Mouse (Mus musculus): ENCODE results near the gene Rtp4. TPM values are rescaled to one million over a fixed set of nuclear protein-coding genes. Genes with fewer than 3 reads are reported as not detected.

Rtp4 gene
- total and polyA plus RNA-seq, 2 experiments from 2014 or later, result 6.3 to 8.4 TPM

GRCm38 (mm10) chr16:23632681-23633080, 112.6 kb downstream of the Rtp4 start:
- Histone ChIP-seq H3K4me3 (ENCODE audit: low read depth, low read length) (no peak overlapping the region), H3K4me1 (ENCODE audit: insufficient read depth, low read length) (no peaks in the 10 kb centered on the region), H3K4me2 (ENCODE audit: low read depth, low read length, poor library complexity, severe bottlenecking) (no peak overlapping the region), H3K27ac (ENCODE audit: low read depth, low read length) (no peak overlapping the region), H3K36me3 (ENCODE audit: insufficient read depth, low read length) (no peaks in the 10 kb centered on the region), H3K9ac (replicated peaks; ENCODE audit: low read length, poor library complexity, severe bottlenecking) (no peak overlapping the region), H3K9me3 (ENCODE audit: low read length) (no peaks in the 10 kb centered on the region), H3K27me3 (ENCODE audit: insufficient read depth, low read length) (no peaks in the 10 kb centered on the region)
- WGBS, result 64% methylated on average over 2 of the region's 2 CpGs
- DNase-seq (ENCODE audit: low spot score) (no peak), ATAC-seq (ENCODE audit: low FRiP score) (no peak)
- TF ChIP-seq CTCF (IDR thresholded peaks at IDR 0.05), result peak; percentile 46

- DNase-seq (ENCODE audit: low spot score) (no peak), ATAC-seq (ENCODE audit: low FRiP score) (no peak)
- H3K4me2 ChIP-seq (ENCODE audit: low read depth, low read length, poor library complexity, severe bottlenecking), result no peak overlapping the region
- no peaks in the 10 kb centered on the region for H3K27me3 ChIP-seq (ENCODE audit: insufficient read depth, low read length)
- H3K36me3 ChIP-seq (ENCODE audit: insufficient read depth, low read length), result no peaks in the 10 kb centered on the region
- no peaks in the 10 kb centered on the region for H3K9me3 ChIP-seq (ENCODE audit: low read length)
- no peak overlapping the region for H3K4me3 ChIP-seq (ENCODE audit: low read depth, low read length)
- no peak for TF ChIP-seq CTCF (IDR thresholded peaks at IDR 0.05)
- no peak overlapping the region for H3K27ac ChIP-seq (ENCODE audit: low read depth, low read length)
- H3K9ac ChIP-seq (replicated peaks; ENCODE audit: low read length, poor library complexity, severe bottlenecking), result no peak overlapping the region
- WGBS, result 91% methylated on average over 5 of the region's 5 CpGs
- no peaks in the 10 kb centered on the region for H3K4me1 ChIP-seq (ENCODE audit: insufficient read depth, low read length)
Observed at GRCm38 (mm10) chr16:23653028-23653427, 132.9 kb downstream of the Rtp4 start.

- H3K4me1 ChIP-seq (ENCODE audit: insufficient read depth, low read length), result no peaks in the 10 kb centered on the region
- no peak overlapping the region for H3K27ac ChIP-seq (ENCODE audit: low read depth, low read length)
Observed at GRCm38 (mm10) chr16:23653479-23653878, 133.4 kb downstream of the Rtp4 start.

GRCm38 (mm10) chr16:23659597-23660531, 139.8 kb downstream of the Rtp4 start:
- Histone ChIP-seq H3K4me1 (ENCODE audit: insufficient read depth, low read length) (no peaks in the 10 kb centered on the region), H3K9ac (replicated peaks; ENCODE audit: low read length, poor library complexity, severe bottlenecking) (no peak overlapping the region), H3K36me3 (ENCODE audit: insufficient read depth, low read length) (no peaks in the 10 kb centered on the region), H3K27ac (ENCODE audit: low read depth, low read length) (no peak overlapping the region), H3K9me3 (ENCODE audit: low read length) (no peaks in the 10 kb centered on the region), H3K4me3 (ENCODE audit: low read depth, low read length) (no peak overlapping the region), H3K27me3 (ENCODE audit: insufficient read depth, low read length) (no peaks in the 10 kb centered on the region), H3K4me2 (ENCODE audit: low read depth, low read length, poor library complexity, severe bottlenecking) (no peak overlapping the region)
- ATAC-seq (ENCODE audit: low FRiP score), result no peak
- WGBS, result 66% methylated on average over 13 of the region's 13 CpGs
- no peak for DNase-seq (ENCODE audit: low spot score)
- TF ChIP-seq CTCF (IDR thresholded peaks at IDR 0.05), result no peak

More at GRCm38 (mm10) chr16:23653479-23653878, 133.4 kb downstream of the Rtp4 start:
- Histone ChIP-seq H3K9me3 (ENCODE audit: low read length) (no peaks in the 10 kb centered on the region), H3K36me3 (ENCODE audit: insufficient read depth, low read length) (no peaks in the 10 kb centered on the region), H3K4me2 (ENCODE audit: low read depth, low read length, poor library complexity, severe bottlenecking) (no peak overlapping the region), H3K27me3 (ENCODE audit: insufficient read depth, low read length) (no peaks in the 10 kb centered on the region), H3K4me3 (ENCODE audit: low read depth, low read length) (no peak overlapping the region), H3K9ac (replicated peaks; ENCODE audit: low read length, poor library complexity, severe bottlenecking) (no peak overlapping the region)
- DNase-seq (ENCODE audit: low spot score) (no peak), ATAC-seq (ENCODE audit: low FRiP score) (no peak)
- no peak for TF ChIP-seq CTCF (IDR thresholded peaks at IDR 0.05)
- 87% methylated on average over 4 of the region's 4 CpGs for WGBS

Other genes starting within 250 kb of the Rtp4 start
- gene Rtp1, start 91.2 kb upstream of the Rtp4 start, total RNA-seq (2014; rRNA removed), result 0.28 and 0.77 TPM in 2 replicates
- 0.13 and 0.33 TPM in 2 replicates for gene Rtp1, start 91.2 kb upstream of the Rtp4 start, polyA plus RNA-seq (2015; fragmentation: Nextera tagmentation; extraction: Ambion mirVana)
- gene Masp1, start 524 bp downstream of the Rtp4 start, total RNA-seq (2014; rRNA removed), result 29.7 and 32.8 TPM in 2 replicates
- 21.4 and 22.6 TPM in 2 replicates for gene Masp1, start 524 bp downstream of the Rtp4 start, polyA plus RNA-seq (2015; fragmentation: Nextera tagmentation; extraction: Ambion mirVana)

All from midbrain, postnatal 0 days (tissue).